Mouse (Mus musculus) inflammation-experienced regulatory T-cells, adult 6 months (primary cell): ENCODE measurements around the gene Setdb2. TPM values are rescaled to one million over a fixed set of nuclear protein-coding genes. Genes with fewer than 3 reads are reported as not detected.

Experiments
- ATAC-seq: one replicate; pipeline ENCODE4 v1.8.0; 2017
- polyA plus RNA-seq, 3 experiments: library from polyadenylated mRNA; unstranded; fragments of 100-300 nt; shearing (Covaris generic); gene quantifications; one replicate each; pipeline ENCODE4 v1.2.1; 2017

Setdb2 gene
- polyA plus RNA-seq, 3 experiments from 2014 or later, result 11.1 to 23.4 (median 22.1) TPM

- ATAC-seq, result no peak
These were observed 74.1 kb downstream of the Setdb2 start for GRCm38 (mm10) chr14:59366386-59367105.

GRCm38 (mm10) chr14:59365244-59365644 lies 75.4 kb downstream of the Setdb2 start, which contains the start of gene Phf11d:
TSS of gene Phf11d (minus strand) at chr14:59365470.
- no peak for ATAC-seq

Other genes starting within 250 kb of the Setdb2 start
- 10 to 100 TPM; 17.5 to 25.0 (median 24.1) TPM for gene Rcbtb1, start 239.7 kb downstream of the Setdb2 start, polyA plus RNA-seq
- gene Gm6904, start 180.7 kb downstream of the Setdb2 start, polyA plus RNA-seq, result 10 to 100 TPM; 13.8 to 14.7 (median 13.9) TPM
- gene Phf11a, start 143.4 kb downstream of the Setdb2 start, polyA plus RNA-seq, result 10 to 100 TPM; 35.6 to 62.2 (median 42.3) TPM
- 100 to 1,000 TPM; 162 to 274 (median 193) TPM for gene Phf11b, start 99.5 kb downstream of the Setdb2 start, polyA plus RNA-seq
- gene Phf11d, start 75.4 kb downstream of the Setdb2 start, polyA plus RNA-seq, result 10 to 100 TPM; 10.2 to 14.7 (median 13.5) TPM
- gene Phf11c, start 45.5 kb downstream of the Setdb2 start, polyA plus RNA-seq, result 10 to 100 TPM; 19.5 to 21.5 (median 19.9) TPM
- gene Cab39l, start 88 bp upstream of the Setdb2 start, polyA plus RNA-seq, result 10 to 100 TPM; 72.5 to 90.9 (median 88.9) TPM
- gene Cdadc1, start 157.1 kb upstream of the Setdb2 start, polyA plus RNA-seq, result 10 to 100 TPM; 33.3 to 56.1 (median 37.0) TPM
- not detected for gene Shisa2, start 184.4 kb upstream of the Setdb2 start, polyA plus RNA-seq